Mouse (Mus musculus): ENCODE measurements around the gene Fhl3.

The Fhl3 gene

DNA sequence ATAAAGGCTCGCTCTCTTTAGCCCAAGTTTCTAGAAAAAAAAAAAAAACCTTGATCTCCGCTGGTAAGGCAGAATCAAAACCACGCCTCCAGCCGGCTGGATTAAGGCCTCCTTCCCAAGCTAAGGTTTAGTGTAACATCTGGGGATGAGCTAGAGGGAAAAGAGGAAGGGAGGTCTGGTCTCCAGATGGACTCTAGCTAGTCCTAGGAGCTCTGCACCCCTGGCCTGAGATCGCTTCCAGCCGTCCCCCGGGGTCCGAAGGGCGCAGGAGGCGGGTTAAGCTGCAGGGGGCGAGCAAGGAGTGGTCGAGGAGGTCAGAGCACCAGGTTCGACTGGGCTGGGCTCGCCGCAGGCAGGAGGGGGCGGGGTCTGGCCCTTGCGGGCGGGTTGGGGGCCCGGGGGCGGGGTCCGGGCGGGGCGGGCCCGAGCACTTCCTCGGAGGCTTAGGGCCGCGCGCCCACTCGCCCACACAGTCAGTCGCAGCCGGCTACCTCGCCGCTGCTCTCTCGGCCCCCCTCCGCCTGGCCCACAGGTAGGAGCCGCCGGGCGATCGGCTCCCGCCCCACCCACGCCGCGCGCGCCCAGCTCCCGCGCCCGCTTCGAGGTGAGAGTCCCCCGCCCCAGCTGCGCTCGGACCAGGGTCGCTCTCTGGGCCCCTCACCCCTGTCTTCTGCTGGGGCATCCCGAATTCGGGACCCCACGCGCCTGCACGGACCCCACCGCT is at the start of gene Fhl3:
Gene Fhl3 (plus strand): TSS at position 454 of the 724 bp plus-strand sequence.
- DNase-seq: no peak

DNA sequence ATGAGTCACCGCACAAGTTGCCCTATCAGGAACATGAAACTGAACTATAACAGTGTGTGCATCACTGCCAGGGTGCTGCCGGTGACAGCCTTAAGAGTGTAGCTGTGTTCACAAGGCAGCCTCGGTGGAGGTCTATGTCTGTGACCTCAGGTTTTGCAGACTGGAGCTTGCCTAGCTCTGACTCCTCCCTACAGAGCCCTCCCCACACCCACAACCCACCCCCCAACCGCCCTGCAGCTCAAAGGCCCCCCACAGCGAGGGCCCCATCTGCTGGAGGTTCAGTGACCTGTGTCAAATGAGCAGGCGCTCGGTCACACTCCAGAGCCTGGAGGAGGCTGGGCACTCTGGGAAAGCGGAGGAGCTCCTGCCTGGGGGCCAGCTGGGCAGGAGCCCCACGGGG is 47.6 kb upstream of the Fhl3 start:
- DNase-seq: no peak

DNA sequence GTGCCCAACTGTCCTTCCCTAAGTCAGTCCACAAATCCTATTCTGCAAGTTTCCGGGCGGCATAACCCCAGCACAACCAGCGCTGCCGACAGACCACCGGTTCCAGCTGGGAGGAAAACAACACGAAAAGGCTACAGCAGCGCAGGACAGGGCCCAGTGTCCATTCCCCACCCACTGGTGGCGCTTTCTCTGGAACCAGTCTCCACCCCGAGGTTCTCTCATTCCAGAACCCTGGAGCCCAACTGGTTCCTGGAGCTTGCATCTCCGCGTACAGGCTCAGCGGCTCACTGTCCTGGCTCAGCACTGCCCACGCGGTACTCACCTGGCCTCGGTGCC is 44.0 kb upstream of the Fhl3 start, which contains the start of gene Pou3f1:
Gene Pou3f1 (plus strand): TSS at position 290 of the 336 bp plus-strand sequence.
- no peak for DNase-seq

DNA sequence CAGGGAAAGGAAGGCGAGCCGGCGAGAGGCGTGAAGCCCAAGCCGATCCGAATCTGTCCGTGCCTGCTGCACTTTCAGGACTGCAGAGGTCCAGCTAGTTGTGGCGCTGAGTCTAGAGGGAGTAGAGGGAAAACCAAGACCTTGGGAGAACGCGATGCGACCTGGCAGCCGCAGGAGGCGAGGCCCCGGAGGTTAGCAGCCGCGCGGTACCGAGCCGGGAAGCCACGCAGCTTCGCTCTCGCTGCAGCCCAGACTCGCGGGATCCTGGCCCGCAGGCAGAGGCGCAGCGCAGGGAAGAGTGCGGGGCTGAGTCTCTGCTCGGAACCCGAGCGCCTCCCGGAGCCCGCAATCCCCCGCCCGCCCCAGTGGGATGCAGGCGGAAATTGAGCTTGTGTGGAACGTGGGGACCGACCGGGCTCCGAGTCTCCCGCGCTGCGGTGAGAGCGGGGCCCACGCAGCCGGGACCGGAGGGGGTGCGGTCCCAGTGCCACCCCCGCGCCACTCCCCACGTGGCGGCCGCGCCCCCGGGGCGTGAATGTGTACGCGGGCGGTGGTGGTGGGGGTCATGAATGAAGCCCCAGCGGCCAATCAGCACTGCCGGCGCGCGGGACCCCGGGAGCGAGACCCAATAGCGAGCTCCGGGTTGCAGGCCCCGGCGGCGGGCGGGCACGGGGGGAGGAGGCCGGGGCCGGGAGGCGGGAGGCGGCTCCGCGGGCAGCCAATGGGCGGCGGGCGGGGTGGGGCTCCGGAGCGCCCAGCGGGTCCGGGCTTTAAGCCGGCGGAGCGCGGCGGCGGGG is 43.4 kb upstream of the Fhl3 start:
- peak; percentile 93 for DNase-seq

DNA sequence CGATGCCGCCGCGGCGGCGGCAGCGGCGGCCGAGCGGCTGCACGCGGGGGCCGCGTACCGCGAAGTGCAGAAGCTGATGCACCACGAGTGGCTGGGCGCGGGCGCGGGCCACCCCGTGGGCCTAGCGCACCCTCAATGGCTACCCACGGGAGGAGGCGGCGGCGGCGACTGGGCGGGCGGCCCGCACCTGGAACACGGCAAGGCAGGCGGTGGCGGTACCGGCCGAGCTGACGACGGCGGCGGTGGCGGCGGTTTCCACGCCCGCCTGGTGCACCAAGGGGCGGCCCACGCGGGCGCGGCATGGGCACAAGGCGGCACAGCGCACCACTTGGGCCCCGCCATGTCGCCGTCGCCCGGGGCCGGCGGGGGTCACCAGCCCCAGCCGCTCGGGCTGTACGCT is 42.7 kb upstream of the Fhl3 start:
- no peak for DNase-seq

DNA sequence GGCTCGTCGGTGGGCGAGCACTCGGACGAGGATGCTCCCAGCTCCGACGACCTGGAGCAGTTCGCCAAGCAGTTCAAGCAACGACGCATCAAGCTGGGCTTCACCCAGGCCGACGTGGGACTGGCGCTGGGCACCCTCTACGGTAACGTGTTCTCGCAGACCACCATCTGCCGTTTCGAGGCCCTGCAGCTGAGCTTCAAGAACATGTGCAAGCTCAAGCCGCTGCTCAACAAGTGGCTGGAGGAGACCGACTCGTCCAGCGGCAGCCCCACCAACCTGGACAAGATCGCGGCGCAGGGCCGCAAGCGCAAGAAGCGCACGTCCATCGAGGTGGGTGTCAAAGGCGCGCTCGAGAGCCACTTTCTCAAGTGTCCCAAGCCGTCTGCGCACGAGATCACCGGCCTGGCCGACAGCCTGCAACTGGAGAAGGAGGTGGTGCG is 42.1 kb upstream of the Fhl3 start:
- DNase-seq: no peak

DNA sequence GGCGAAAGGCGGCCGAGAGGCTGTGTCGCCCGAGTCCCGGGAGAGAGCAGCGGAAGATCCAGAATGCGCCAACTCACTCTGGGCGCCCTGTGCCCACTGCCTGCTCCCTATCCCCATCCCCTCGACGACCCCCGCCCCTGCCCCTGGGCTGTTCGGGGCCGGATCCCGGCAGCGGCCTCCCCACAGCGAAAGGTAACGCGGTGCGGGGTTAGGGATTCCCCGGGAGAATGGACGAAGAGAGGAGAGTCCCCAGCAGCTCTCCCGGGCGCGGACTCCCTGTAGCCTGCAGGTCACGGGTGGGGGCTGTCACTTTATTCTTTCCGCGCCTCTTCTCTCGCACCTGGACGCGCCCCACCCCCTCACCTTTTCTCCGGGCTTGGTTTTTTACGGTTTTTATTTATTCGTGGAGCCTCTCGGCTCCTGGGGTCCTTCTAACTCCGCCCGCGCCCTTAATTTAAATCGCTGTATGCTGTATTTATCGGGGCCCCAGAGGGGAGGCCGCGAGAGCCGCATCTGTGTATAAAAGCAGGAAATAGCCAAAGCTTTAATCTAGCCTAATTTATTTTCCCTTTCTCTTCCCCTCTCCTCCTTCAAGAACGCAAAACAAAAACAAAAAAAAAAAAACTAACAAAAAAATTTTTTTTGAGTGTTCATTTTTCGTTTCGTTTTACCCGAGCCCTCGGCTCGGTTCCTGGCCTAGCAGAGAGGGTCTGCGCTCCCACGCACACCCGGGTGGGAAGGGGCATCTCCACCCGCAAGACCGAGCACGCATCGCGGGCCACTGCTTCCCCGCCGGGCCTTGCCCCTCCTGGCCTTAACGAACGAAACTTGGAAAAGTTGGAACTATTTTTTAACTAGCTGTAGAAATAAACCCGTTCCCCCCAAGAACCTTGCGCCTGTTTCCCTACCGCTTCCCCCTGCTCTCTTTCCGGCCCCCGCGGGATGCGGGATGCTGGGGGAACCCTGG is 41.0 kb upstream of the Fhl3 start:
- DNase-seq: no peak

DNA sequence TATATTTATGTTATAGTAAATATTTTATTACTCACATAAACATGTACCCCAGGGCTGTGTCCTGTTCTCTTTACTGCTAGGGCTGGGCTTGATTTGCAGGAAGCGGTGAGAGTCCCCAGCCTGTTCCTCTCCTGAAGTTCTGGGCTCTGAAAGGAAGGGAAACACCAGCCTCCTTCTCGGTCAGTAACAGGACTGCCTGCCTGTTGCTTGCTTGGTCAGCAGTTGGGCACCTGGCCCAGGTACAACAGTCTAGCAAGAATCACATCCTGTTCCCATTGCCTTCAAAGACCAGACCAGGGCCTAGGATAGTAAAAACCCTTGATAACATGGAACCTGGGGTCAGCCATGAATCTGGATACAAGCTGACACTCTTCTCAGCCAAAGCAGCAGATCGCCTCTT is 39.9 kb upstream of the Fhl3 start:
- no peak for DNase-seq

DNA sequence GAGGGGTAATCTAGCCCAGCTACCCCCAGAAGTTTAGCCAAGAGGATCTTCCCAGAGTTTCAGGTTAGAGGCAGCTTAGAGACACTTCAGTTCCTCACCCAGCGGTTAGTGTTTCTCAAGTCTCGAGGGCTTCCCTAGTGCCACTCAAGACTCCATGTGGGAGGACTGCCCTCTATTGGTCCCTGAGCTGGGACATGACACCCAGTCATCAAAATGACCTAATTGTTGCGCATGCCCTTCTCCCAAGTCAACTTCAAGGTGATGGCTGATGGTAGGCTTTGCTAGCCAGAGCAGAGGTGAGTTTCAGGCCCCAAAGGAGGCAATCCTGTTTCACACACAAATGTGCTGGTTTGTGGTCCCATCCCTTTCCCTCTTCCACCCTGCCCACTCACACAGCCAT is 37.5 kb upstream of the Fhl3 start:
- no peak for DNase-seq

DNA sequence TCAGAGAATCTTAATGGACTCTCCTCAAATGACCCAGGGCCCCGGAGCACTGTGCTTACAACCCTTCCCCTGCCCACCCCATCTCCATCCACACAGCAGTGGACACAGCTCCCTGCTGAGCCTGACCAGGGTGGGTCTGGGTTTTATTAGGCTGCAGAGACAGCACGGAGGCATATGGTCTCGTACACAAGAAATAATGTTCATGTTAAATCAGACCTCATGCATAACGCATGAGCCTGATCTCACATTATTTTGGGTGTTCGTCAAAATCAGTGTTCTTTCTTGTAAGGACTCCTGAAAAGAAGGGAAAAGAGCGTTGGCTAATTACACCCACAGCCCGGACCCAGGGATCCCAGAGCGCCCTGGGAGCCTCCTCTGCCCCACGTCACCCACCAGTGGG is 36.3 kb upstream of the Fhl3 start:
- no peak for DNase-seq

DNA sequence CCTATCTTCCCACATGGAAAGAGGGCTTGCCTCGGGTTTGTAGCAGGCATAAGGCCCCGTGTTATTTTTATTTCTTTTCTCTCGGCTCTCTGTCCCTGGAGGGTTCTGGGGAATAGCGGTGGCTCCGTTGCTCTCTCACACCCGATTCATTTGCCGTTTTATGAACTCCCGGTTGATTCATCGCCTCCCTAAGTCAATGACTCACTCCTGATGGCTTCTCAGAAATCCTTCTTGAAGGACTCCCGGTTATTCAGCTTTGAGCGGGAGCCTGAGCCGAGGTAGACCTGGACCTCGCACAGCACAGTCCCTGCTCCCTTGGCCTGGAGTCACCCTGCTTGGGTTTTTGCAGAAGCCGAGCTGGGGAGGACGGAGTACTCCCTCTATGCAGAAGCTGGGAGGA is 35.9 kb upstream of the Fhl3 start:
- DNase-seq: no peak

DNA sequence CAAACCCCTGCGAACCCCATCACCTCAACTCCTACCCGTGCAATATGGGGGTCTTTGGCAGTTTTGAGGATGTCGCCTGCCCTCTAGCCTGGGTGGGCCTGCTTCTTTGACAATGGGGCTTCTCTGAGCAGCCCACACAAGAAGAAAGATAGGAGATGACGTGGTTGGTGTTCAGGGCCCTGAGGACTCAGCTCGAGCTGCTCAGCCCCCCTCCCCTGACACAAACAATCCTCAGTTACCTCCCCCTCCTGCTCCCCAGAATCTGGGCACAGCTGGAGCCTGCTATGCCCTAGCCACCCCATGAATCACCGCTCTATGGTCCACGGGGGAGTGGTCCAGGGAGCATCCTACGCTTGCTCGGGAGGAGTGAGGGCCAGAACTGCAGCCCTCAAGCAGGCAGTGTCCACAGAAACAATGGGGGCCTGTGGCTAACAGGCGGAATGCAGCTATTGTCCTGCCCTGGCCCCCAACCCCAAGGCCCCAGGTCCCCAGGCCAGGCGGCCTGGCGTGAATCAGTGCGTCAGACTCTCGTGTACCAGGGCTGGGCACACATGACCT is 32.9 kb upstream of the Fhl3 start:
- DNase-seq: peak; percentile 85

DNA sequence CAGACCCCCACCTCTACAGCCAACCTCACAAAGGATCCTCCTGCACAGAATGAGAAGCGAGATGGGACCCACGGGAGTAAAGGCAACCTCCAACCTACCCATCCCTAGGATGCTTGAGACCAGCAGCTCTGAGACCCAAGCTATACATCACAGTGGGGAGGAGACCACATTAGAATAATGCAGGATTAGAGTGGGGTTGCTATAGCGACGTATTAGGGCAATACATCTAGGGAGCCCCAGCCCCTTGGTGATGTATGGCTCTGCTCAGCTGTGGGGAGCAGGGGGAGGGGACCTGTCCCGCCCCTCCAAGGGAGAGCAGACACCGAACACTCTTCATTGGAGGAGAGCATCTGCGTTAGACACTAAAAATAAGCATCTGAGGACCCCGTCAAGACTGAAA is 32.4 kb upstream of the Fhl3 start:
- DNase-seq: no peak

DNA sequence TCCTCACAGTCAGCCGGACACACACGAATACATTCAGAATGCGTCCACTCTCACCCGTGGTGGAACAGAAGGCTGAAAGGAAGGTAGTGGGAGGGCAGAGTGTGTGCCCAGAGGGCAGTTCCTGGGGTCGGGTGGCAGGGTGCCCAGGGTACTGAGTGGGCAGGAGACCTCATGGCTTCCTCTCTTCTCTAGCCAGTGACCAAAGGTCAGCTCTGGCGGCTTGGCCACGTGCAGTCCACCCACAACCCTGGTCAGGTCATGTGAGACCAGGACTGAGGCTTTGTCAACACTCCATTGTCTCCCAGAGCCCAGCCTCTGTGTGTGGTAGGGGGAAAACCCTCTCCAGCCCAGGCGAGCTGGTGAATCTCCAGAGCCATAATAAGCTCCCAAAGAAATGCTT is 30.3 kb upstream of the Fhl3 start:
- peak; percentile 59 for DNase-seq

DNA sequence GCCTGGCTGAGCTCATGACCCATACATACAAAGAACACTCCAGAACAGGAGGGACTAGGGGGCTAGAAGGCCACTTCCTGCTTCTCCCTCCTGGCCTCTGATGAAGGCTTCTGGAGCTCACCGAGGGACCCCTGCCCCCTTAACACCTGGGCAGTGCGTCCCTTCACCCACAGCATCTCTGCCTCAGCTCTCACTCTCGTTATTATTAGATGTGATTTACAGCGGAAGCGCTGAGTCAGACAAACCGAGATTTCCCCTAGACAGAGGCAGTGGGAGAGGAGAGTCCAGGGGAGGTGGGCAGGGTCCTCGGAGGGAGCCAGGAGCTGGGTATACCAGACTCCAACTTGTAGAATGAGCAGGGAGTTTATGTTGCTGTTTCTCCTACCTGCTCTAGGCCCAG is 28.9 kb upstream of the Fhl3 start:
- DNase-seq: no peak

DNA sequence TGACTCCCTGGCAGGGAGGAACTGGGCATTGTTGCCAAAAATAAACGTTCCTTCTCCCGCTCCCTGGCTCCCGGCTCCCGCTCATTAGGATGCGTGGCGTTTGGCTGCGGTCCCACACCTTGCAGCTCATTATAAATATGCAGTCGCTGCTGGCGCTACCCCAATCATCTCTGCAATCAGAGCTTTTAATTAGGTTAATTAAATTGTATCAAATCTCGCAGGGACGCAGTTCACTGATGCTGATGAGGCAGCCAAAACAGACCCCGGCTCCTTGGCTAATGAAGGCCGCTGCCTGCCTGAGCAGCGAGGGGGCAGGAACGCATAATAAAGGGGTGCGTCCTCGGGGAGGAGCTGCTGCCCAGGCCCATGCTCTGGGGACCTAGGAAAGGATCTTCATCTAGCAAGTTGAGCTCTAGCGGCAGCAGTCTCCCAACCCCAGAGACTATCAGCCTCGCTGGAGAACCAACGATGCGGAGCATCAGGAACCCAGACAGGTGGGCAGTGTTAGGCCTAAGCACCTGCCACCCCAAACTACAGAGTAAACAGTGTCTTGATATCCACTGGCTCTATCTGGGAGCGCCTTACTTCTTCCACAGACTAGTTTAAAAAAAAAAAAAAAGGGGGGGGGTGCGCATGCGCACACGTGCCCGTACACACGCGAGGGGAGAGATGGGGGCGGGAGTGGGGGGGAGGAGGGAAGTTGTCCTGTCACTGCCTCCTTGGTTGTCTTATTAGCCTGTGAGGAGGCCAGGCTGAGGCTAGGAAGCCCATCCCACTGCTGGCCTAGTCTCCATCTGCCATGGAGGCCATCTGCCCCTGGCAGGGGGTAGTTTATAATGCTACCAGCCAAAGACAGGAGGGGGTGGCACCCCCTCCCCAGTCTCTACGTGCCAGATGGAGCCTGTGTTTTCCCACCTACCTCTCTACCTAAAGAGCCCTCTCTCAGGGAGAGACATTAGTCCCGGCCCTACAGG is 27.9 kb upstream of the Fhl3 start:
- peak; percentile 51 for DNase-seq

DNA sequence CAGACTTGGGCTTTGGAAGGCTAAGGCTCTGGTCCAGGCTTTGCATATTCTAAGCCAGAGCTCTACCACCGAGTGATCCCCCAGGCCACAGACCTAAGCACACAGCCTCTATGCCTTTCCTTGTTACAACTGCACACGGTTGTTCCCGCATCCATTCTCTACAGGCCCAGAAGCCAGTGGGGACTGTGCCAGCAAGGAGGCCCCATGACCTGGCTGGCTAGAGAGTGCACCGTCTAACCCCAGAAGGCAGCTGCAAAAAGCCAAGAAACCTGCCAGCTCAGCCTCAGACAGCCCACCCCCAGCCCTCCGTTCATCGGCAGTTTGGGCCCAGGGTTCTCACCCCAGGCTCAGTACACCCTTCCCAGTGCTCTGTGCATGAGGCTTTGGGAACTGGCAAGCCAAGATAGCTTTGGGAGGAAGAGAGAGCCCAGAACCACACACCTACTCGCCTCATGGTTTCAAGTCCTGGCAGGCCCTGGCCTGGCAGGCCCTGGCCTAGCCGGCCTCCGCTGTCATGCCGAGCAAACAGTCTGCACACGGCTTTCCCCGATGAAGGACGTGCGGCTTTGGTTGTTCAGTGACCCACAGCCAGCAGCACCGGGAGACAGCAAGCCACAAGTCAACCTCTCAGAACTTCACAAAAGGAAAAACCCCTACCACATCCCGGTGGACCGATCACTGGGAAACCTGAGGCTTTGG is 26.0 kb upstream of the Fhl3 start:
- no peak for DNase-seq

DNA sequence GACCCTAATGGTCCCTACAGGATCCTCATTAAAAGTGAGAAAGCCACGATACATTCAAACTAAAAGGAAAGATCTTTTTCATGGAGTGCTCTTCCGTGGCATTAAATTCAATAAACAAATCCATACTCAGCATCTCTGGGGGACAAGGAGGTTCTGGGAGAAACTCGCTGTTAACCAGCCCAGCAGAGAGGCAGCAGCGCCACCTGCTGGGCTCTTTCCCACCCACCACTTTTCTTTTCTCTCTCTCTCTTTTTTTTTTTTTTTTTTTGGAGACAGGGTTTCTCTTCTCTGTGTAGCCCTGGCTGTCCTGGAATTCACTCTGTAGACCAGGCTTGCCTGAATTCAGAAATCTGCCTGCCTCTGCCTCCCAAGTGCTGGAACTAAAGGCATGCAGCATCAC is 25.5 kb upstream of the Fhl3 start:
- no peak for DNase-seq

DNA sequence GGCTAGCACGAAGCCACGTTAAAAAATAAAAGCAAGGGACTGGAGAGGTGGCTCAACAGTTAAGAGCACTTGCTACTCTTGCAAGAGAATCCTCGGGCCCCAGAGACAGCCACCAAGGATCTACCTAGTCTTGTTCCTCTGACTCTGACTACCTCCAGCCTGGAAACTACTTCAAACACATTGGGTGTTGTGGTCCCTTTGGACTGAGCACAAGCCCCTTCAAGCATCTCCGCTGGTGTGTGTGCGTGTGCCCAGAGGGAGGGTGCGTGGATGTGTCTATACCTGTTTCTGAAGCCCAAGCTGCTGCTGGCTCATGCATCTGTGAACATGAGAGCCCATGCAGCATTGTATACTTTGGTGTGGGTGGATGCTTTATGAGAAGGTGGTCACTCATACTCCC is 24.5 kb upstream of the Fhl3 start:
- DNase-seq: no peak

DNA sequence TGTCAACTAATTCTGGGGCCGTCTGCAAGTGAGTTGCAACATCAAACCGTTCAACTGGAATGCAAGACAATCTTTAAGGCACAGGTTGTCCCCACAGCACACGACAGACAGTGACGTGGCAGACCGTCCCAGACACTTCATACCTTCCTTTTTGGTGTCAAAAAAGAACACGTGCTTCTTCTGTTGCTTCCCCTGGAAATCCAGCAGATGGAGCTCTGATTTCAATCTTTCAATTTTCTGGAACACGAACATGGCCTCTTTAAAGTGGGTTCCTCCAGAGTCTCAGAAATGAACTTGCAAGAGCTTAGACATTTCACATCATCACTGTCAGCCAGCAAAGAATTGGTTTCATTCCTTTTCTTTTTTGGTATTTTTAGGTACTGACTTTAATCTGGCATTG is 18.2 kb upstream of the Fhl3 start:
- DNase-seq: no peak

DNA sequence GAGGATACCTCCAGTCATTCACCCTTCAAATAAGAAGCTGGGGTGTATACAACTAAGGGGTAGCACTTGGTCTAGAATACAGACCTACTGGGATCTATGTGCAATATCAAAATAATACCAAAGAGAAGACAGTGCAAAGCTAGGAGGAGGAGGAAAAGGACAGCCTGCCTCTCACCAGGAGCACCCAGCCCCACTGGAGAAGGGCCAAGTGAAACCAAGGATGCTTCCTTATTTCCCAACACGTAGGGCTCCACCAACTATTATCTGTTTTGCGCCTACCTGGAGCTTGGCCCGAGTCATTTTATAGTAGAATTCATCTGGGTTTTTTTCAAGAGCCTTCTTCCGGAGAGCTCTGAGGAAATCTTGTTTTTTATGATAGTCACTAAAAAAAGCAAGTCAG is 17.0 kb upstream of the Fhl3 start:
- no peak for DNase-seq
